Mouse (Mus musculus) activated CD4-positive, CD25-positive, alpha-beta regulatory T cell (primary cell): ENCODE results near the gene Adi1. TPM values are rescaled to one million over a fixed set of nuclear protein-coding genes. Genes with fewer than 3 reads are reported as not detected.

Experiments
- polyA plus RNA-seq, 2 experiments: library from polyadenylated mRNA; unstranded; fragments of 100-300 nt; shearing (Covaris generic); gene quantifications; one replicate each; pipeline ENCODE4 v1.2.1; 2017

The Adi1 gene
- 10 to 100 TPM; 50.8 to 75.7 TPM for polyA plus RNA-seq

DNA sequence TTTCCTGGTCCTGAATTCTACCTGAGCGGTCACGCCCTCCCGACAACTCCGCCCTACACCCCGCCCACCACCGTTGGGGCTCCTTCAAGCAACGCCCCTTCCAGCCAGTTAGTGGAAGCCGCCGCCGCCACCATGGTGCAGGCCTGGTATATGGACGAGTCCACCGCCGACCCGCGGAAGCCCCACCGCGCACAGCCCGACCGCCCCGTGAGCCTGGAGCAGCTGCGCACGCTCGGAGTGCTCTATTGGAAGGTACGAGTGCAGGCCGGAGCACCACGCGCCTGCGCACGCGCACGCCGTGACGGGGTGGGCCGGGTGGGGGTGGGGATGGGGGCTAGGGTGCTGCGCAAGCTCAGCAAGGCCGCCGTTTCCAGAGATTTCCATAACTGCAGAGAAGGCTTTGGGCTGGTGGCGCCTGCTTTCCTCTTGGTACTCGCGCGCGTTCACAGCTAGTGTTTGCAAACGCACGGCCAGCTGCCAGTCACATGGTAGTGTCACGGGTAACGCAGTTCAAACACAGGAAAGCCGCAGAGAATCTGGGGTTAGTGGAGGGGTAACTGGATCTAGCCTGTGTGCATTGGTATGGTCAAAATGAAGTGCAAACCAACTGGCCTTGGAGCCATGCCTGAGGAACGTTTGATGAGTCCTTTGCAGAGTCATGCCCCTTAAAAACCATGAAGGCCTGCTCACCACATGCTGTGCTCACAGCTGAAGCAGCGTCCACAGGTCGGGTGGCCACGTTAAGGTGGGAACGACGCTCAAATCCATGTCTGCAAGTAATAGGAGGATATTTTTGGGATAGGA lies at the start of gene Adi1:
TSS of gene Adi1 (plus strand) at position 111 of the 804 bp plus-strand sequence.

DNA sequence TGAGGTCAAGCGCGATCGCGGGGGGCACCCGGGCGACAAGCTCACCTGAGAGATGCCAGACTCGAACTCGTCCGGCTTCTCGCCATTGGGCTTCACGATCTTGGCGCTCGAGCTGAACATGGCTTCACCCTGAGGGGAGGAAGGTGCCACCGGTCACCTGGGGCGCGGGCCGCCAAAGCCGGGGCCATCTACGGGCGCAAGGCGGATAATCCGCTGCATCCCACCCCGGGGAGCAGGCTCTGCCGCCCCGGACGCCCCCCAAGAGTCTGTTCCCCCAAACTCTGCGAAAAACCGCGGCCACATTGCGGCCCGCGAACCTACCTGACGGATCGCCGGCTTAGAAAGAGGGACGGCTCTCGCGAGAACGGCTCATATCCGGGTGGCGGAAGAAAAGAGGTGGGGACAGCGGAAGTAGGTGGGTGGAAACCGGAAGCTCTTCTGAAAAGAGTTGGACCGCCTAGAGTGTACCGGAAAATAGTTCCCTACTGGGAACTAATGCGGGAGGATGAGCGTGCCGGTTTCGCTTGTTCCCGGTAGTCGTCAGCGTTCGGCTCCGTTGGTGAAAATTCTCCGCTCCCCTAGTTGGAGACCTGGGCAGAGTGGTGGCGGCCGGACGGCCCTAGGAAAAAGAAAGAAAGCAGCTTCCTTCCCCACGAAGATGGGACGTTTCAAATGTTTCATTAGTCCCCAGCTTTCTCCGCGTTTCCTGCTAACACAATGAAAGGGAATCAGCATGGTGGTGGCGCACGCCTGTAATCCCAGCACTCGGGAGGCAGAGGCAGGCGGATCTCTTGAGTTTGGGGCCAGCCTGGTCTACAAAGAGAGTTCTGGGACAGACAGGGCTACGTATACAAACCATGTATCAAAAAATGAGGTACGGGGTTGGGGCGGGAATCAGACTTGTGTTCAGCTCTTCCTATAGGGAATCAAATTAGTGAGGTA lies 39.2 kb upstream of the Adi1 start, which contains the start of gene Rps7:
TSS of gene Rps7 (minus strand) at position 419 of the 942 bp plus-strand sequence.

DNA sequence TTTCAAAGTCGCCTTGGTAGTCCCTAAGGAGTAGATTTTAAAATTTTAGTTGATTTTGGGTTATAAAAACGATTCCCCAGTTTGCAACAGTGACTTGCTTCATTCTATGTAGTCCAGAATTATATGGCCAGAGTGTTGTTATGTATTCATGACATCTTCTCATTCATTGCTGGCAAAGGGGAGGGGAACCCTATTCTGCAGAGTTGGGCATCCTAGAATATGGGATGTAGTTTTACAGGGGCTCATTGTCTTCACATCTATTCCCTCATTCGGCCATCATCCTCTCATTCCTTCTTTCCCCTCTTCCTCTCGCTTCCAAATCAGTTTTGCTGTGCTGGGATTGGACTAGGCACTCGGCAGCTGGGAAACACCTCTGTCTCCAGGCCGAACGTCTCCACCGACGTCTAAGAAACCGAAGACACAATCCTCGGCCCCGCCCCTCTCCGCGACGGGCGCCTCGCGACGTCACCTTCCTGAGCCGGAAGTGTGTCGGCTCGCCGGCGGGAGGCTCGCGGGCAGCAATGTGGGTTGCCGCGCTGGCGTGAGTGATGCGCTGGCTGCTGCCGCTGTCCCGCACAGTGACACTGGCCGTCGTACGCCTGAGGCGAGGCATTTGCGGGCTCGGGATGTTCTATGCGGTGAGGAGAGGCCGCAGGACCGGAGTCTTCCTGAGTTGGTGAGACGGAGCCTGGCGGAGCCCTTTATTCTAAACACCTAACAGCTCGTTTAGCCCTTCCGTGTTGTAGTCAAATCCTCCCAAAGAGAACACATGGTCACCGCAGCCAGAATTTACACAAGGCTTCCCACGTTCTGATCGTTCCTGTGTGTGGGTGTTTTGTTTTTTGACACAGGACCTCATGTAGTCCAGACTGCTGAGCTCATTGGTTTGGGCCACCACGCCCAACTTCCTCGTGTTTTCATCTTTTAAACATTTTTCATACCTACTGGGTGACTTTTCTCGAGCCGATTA lies 25.6 kb upstream of the Adi1 start, which contains the start of gene Rnaseh1:
TSS of gene Rnaseh1 (plus strand) at position 462 of the 970 bp plus-strand sequence.

Other genes with a start within 250 kb of the Adi1 start
- under 1 TPM in 1 of 2 experiments, not detected in 1; 0.14 TPM for gene Dcdc2c, start 122.8 kb upstream of the Adi1 start, polyA plus RNA-seq
- not detected for gene Allc, start 92.7 kb upstream of the Adi1 start, polyA plus RNA-seq
- 1 to 10 TPM in 1 of 2 experiments, not detected in 1; 1.1 TPM for gene Colec11, start 51.9 kb upstream of the Adi1 start, polyA plus RNA-seq
- gene Rps7, start 39.3 kb upstream of the Adi1 start, polyA plus RNA-seq, result 1,000 to 10,000 TPM in 1 of 2 experiments, 100 to 1,000 TPM in 1; 732 to 1,312 TPM
- gene Rnaseh1, start 25.6 kb upstream of the Adi1 start, polyA plus RNA-seq, result 10 to 100 TPM; 33.8 to 39.1 TPM
- 10 to 100 TPM; 47.1 to 57.7 TPM for gene Trappc12, start 75.2 kb downstream of the Adi1 start, polyA plus RNA-seq
- 10 to 100 TPM; 45.7 to 58.5 TPM for gene Eipr1, start 76.6 kb downstream of the Adi1 start, polyA plus RNA-seq